Mouse (Mus musculus) bone marrow macrophage, adult 2 months (primary cell): ENCODE results near the gene Cela3a.

Source experiments
- CTCF ChIP-seq: IDR thresholded peaks from 2 replicates; pipeline ENCODE4 v1.5.1; 2012; ENCODE audit warnings: low read depth, mild to moderate bottlenecking, low read length, moderate library complexity
- POLR2A ChIP-seq: IDR thresholded peaks from 2 replicates; pipeline ENCODE4 v1.6.1; 2012; ENCODE audit warnings: mild to moderate bottlenecking, low read depth, low read length, borderline replicate concordance

DNA sequence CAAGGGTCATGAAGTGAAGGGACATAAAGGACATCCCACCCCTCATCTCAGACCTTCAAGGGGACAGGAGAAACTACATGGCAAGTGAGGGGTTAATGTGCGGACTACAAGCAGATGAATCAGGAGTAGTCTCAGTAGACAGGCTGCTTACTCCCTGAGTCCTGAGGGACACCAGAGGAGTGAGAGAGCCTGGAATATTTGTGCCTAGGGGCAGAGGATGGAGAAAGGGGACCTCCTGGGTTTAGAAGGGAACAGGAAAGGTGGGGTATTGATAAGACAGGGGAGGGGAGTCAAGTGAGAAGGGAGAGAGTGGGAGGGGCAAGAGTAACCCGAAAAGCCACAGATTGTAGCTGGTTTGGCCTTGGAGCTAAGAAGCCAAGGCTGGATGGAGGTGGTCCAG is 39.0 kb upstream of the Cela3a start:
- no peak for TF ChIP-seq POLR2A
- TF ChIP-seq CTCF, result no peak
